Mouse (Mus musculus): ENCODE measurements around the gene E130114P18Rik.

The E130114P18Rik gene

DNA sequence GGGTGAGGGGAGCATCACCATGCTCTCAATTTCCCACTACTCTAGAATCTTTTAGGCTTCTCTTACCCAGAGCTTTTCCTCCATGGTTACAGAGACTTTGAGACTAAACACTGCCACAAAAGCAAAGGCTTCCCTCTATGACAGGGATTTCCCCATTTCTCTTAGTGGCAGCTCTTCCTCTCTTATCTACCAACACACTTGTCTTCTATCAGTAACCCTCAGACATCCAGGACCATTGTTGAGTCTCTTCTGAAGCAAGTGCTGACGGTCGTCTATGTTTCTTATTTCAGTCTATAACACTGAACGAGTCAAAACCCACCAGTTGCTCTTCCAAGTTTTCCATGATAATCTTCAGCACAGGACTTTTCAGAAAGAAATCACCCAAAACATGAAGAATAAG is 137.5 kb downstream of the E130114P18Rik start:
- DNase-seq = no peak

DNA sequence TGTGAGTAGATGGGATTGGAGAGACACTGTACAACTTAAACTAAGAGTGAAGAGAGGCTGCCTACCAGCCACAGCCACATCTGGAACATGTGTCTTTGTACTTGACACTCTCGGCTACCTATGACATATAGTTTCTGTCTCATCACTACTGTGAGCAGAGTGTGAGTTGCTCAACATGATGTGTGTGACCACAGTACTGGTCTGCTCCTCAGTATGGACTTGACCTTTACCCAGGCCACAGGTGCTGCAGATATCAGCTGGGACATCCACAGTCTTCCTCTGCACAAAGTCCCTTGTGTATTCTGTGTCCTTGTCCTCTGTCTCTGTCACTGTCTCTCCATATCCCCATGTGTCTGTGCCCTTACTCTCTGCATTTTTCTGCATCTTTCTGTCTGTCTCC is 141.3 kb downstream of the E130114P18Rik start:
- DNase-seq = no peak

DNA sequence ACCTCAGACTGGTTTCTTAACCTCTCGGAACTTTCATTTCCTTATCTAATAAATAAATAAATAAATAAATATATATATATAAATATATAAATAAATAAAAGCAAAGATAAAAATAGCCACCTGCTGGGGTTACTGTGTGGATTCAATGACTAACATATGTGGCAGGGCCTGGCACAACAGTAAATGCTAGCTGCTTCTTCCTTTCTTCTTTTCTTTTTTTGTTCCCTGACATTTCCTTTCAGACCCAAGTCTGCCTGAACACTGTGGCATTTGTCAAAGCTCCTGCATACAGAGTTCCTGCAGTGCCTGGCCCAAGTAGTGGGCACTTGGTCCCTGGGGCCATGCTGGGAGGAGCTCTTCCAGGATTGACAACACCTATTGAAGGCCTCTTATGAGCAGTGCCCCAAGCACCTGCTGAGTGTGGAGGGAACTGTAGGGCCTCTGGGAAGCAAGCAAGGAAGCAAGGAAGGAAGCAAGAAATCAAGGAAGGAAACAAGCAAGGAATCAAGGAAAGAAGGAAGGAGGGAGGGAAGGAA is 142.1 kb downstream of the E130114P18Rik start:
- no peak for DNase-seq

DNA sequence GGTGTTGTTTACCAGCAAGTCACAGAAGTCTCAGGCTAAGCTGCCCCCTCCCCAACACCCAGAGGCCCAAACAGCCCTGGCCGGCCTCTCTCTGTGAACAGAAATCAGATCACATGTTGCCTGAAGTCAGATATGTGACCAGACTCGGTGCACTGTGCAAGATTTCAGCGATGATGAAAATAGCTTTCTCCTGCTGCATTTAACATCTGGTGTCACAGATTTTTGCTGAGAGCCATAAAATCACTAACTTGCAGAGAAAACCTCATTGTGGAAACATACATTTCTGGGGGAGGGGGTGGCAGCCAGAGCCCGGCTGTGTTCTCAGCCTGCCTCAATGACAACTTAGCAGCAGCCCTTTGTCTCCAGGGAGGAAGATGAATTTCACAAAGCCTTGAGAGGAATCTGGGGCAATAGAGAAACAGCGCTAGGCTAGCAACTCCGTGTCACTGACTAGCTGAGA is 142.6 kb downstream of the E130114P18Rik start:
- DNase-seq = no peak

DNA sequence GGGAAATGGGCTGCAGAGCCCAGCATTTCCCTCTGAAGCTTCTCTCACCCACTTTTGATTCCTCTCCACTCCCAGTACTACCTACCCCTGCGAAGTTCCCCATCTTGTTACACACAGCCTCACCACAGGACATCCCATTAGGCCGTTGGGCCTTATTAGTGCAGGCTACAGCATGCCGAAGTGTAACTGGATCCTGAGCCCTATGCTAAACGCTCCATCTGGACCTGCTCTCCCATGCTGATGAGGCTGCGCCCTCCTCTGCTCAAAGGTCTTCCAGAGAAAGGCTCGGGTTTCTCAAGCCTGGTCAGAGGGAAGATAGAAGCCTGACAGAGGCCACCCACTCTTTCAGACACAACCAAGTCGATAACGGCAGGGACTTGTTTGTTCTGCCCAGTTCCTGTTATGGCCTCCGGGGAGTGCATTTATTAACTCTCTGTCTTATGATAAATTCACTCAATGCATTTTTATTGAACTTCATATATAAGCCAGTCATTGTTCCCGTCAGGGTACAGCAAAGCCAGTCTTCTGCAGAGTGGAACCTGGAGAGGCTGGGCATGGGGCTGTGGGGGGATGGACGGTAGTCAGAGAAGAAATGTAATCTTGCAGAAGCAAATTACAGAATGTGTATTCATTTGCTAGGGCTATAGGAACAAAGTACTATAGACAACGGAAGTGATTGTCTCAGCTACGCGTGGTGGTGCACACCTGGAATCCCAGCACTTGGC is 148.8 kb downstream of the E130114P18Rik start:
- no peak for DNase-seq

DNA sequence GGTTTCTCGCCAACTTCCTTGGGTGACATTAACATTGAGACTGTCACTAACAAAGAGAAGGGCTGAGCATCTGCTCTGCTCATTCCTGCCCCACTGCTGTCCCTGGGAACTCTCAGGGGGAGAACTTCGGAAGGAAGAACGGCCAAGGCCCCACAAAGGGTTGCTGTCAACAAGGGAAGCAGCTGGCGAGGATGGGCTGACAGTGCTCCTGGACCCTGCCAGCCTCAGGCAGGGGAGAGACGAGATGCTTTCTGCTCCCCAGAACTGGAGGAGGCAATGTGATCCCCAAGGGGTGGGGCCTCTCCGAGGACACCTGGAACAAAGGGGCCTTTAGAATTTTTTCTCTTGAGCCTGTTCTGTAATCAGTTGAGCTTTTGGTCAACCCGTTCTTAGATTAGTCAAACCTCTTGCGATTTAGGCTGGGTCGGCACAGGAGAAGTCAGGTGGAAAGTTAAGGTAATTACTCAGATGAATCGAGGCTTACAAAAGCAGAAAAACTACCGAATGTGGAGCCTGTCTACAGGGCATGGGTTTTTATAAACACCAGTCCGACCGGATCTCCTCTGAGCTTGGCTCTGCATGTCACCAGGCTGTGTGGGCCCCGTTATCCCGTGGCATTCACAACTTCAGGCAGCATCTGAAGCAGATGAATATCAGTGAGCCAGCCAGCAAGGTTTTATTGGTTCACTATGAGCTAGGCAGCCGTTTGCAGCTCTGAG is 151.7 kb downstream of the E130114P18Rik start:
- DNase-seq = no peak

DNA sequence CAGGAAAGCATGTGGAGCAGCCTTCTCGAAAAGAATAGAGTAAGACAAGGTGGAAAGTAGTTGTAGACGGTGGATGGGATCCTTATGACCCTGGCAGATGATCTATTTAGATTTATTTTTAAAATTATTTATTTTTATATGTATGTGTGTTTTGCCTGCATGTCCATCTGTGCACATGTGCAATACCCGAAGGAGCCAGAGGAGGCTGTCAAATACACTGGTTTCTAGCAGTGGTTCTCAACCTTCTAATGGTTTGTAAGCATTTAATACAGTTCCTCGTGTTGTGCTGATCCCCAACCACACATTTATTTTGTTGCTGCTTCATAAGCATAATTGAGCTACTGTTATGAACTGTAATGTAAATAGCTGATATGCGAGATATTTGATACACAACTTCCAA is 154.7 kb downstream of the E130114P18Rik start:
- DNase-seq = no peak

DNA sequence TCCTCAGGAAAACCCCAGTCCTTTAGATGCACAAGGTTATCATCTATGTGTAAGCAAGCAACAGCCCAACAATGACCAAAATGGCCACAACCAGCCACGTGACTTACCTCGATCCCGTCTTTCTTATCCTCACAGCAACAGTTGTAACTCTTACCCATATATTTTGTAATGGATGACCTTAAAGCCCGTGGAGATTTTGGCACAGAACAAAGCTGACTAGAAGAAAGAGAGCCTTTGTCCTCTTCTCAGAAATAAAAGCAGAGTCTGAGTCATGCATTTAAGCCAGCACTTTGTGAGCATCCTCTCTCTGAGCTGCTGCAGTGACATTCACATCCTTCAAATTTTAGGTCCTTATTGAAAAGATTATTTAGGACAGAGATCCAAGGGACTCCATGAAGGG is 156.1 kb downstream of the E130114P18Rik start:
- DNase-seq = no peak

DNA sequence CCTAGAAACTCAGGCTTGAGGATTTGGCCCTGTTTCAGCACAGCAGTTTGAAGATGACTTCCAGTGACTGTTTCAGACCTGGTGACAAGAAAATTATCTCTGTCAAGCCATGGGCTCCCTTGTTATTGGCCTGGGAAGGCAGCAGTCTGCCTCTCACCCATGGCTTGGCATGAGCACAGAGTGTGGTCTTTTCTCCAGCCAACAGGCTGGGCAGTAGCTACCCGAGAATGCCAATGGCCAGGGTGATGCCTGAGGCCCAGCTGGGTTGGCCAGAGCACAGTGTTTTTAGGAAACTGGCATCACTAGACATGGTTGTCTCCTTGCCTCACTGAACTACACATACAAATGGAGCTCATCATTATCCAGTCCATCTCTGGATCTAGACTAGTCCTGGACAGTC is 157.5 kb downstream of the E130114P18Rik start:
- no peak for DNase-seq

DNA sequence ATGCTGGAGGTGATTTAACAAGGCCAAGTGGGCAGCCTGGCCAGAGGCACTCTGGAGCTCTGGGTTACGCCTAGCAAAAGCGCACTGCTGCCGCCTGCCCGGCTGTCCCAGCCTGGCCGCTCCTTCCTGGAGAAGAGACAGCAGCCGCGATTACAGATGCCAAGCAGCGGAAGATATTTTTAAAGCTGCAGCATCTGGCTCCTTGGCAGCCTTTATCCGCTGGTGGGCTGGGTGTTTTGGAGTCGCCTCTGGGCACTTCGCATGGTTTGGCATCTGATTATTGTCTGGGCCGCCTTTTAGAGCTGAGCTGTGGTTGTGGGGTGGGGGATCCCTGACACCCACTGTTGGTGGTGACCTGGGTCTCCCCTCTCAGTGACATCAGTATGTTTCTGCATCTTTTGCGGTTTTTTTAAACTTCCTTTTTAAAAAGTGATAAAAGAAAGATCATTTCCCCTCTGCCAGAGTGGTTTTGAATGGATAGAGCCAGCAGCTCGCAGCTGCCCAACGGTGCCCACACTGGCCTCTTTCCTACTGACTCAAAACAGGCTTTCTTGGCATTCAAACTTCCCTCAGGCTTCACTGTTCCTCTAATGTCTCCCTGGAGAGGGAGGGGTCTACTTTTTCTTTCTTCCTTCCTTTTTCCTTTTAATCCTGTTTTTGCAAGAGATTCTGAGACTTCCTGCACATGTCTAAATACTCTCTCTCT is 159.1 kb downstream of the E130114P18Rik start:
- no peak for DNase-seq

DNA sequence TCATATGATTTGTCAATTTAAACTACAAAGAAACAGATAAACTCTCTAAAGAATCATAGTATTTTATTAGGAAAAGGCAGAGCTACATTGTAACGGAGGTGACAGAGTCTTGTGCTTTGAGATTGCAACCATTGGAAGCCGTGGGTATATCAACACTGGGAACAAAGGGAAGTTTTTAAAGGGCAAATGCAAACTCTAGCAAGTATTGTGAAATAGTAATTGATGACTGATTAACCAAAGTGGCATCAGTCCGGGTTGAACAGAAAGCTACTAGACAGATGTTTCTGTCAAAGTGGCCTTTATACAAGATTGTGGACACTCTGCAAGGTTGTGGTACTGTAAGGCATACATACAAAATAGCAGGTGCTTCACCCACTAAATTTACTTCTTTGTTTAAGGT is 162.8 kb downstream of the E130114P18Rik start:
- no peak for DNase-seq

DNA sequence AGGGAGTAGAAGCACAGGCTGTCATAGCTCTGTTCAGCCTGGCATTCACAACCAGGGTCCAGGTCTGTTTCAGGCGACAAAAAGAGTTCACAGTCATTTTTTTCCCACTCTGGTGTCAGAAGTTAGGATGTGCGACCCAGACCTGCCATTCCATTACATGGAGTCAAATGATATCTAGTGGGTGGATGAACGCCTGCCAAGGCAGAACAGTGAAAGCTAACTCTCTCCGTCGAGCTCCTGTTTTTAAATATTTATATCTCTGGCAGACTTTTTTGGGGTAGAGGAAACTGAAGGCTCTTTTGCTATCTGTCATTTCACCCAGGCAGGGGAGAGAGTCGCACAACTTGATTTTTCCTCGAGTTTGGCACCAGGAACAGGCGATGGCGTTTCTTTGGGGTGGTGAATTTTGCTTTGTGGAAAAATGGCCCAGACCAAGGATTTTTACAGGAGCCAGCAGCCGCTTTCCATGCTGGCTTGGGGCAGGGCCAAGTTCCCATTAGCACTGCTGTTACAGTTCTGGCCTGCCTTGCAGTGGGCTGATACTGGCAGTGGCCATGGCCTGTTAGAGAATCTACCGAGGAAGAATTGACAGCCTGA is 166.5 kb downstream of the E130114P18Rik start:
- peak; percentile 14 to 15 for DNase-seq

DNA sequence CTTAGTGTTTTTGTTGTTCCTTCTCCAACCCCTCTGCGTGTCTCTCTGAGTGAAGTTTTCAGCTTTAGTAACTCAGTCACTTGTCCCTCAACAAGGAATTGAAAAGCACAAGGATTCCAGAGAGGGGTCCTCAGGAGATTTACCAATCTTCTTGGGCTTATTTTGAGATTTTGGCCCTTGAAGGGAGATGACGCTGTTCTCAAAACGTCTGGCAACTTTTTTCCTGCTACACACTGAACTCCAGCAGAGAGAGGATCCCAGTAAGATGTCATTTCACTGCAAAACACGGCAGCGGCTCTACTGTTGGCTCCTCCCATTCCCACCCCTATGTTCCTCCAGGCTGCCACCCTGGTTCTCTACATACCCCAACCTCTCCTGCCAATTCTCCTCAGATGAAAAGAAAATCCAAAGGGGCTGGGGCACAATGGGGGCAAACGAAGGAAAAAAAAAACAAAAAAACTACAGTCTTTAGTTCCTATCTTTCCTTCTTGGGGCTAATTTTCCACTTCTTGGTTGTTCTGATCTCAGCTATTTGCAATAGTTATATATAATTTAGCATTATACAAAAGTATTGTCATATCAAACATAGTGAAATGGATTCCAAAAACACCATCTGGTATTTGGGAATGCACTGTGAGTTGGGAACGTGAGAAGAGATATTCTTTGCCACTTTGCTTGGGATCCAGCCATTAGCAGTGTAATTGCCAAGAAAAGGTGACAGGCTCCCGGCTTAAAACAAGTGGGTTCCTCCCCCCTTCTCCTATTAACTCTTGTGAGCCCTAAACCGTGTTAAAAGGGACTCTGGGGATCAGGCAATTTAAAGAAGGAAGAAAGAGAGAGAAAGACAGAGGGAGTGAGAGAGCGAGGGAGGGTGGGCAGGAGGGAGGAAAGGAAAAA is 167.8 kb downstream of the E130114P18Rik start:
- no peak for DNase-seq

DNA sequence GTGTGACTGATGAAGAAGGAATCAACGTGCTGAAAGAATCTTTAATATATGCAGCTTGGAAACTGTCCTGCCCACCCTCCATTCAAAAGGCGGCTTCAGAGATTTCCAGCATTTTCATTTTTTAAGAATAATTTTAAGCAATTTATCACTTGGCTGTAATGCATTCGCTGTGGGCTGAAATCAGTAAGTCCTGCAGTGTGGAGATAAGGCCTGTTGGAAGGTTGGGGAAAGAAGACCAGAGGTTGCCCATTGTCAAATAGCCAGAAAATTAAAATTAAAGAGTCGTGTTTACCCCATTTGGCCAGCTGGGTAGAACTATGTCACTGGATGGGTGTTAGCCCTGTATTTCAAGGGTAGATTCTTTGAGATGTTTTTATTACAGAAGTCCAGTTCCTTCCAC is 168.5 kb downstream of the E130114P18Rik start:
- no peak for DNase-seq

DNA sequence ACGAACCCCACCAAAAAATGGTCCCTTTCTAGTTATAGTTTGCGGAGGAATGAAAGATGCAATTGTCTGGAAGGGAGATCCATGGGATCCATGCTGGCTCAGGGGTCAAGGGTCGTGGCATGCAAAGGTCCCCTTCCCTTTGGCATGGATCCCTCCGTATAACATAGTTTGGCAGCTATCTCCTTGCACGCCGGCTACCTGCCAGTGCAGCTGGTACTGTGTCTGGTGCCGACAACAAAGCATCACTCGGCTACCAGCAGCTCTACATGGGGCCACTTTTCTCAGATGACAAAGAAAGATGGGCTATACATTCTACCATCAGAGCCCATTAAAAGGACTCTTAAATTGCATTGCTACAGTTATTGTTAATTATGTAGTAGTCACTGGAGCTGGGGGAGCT is 169.2 kb downstream of the E130114P18Rik start:
- DNase-seq = no peak

DNA sequence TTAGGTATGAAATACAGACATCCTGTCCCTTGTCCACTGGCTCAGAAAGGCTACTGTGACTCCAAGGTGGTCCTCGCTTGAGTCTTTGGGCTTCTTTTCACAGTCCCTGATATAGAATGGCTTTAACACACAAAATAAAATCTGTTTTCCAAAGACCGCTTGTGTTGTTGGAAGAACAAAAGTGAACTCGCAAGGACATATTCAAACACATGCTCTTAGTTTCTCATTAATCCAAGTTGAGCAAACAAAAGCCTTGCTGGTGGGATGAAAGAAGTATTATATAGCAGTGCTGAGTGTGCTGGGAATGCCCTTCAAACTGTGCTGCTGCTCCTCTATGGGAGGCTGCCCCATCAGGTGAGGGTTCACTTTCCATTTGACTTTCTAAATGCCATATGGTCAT is 169.7 kb downstream of the E130114P18Rik start:
- no peak for DNase-seq

DNA sequence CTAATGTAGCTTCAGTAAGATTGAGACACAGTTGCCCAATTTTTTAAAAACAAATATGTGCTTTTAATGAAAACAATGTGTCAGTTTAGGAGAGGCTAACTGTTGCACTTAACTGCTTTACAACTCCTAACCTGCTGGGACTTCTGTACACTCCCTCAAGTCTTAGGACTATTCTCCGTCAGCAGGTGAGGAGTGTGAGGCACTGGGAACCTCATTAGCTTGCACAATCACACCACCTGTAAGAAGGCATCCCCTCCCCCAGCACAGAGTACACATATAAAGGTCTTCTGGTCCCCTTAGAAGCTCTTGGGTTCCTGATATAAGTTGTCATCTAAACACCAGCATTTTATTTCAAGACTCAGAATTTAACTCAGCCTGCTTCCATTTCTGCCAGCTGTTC is 170.7 kb downstream of the E130114P18Rik start:
- no peak for DNase-seq

DNA sequence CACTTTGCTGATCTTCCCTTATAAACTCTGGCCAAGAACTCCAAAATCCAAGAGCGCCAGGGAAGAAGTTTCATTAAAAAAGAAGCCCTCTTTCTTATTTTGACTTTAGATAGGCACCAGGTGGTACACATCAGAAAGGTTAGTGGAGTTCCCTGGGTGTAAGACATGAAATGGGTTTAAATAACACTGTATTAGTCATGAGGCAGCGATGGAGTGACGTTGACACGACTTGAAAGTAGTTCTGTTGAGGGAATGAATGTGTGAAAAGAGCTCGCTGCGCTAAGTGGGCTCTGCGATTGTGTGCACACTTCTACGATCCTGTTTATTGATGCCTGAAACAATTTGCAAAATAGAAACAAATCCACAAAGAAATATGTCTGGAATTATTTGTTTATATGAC is 171.4 kb downstream of the E130114P18Rik start:
- no peak for DNase-seq

DNA sequence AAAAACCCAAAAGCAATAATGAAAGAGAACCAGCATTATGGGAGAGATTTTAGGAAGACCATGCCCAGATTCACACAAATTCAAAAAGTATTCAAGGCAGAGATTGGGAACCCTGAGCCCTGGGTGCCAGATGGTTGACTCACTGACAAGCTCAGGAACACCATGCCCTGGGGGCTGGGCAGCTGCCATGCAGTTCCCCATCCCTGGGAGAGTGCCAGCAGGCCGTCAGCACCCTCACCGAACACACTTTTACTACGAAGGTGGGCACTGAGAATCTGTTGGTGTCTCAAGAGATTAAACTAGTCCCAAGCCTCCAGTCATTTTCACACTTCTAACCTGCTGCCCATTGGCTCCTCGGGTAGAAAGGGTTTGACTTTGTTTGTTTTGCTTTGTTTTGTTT is 175.3 kb downstream of the E130114P18Rik start:
- DNase-seq = no peak

DNA sequence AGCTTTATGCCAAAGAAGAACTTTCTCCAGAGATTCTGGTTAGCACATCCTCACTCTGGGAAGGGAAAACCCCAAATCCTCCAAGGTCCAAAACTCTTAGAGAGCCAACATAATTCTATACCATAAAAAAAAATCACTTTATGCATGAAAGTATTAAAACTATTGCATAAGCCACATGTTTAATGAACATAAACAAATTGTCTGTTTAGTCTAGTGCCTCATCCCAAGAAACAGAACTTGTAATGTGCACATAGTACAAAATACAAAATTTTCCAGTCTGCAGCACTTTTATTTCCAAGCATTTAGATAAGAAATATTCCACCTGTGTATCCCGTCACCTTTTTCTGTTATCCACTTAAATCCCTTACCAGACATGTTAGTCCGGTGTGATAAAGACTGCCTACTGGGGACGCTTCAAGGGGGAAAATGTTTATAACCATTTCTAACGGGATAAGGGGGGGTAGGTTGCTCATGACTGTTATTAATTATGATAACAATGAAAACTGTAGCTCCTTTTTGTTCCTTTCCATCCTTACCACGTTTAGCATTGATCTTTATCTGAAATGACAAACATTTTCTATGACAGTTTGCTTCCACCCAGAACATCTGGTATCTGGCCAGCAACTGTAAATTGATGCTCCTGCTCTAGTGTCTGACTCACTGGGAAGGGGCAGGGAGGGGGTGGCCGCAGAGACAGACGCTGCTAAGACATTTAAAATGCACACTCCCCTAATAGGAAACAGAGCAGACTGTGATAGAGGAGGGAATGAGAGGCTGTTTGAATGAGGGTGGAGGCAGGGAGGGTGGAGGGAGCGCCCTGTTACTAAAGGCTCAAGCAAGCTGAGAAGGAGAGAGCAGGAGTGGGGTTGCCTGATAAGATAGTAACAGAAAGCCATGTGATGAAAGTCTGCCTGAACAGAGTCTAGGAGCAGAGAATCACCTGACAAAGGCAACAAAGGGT is 176.7 kb downstream of the E130114P18Rik start:
- no peak for DNase-seq

DNA sequence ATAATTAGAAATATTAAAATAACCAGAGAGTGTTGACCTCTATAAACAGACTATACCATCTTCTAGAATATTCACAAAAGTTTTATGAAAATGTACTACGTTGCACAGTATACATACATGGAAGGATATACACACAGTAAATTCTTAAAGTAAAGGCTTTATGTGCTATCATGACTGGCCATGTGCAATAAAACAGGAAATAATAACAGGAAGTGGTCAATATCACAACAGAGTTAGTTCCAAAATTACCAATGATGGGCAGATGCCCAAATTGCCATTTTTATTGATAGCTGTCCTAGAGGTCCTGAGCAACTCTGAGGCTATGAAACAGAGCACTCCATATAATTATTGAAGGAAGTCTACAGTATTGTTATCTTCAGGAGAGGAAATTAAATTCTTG is 180.4 kb downstream of the E130114P18Rik start:
- DNase-seq = no peak

Data from lung, adult 18-20 months (tissue).